Mouse (Mus musculus) hindbrain, embryonic 10.5 days (tissue): Measurements from ENCODE around the gene Hoxd4. TPM values are rescaled to one million over a fixed set of nuclear protein-coding genes. Genes with fewer than 3 reads are reported as not detected.

Experiments used
- DNase-seq: peaks from one replicate; pipeline ENCODE4 v3.0.0-alpha.2; 2017; ENCODE audit warnings: low spot score
- H3K27ac ChIP-seq: fragments of 300-500 bp; sonication (generic); 2 replicates; pipeline ENCODE4 v1.5.1; 2016; ENCODE audit warnings: mild to moderate bottlenecking, moderate library complexity
- H3K27me3 ChIP-seq: fragments of 300-500 bp; sonication (generic); 2 replicates; pipeline ENCODE4 v1.6.1; 2016; ENCODE audit warnings: mild to moderate bottlenecking; ENCODE audit not compliant: poor library complexity, insufficient read depth, severe bottlenecking
- H3K36me3 ChIP-seq: fragments of 300-500 bp; sonication (generic); 2 replicates; pipeline ENCODE4 v1.6.1; 2016; ENCODE audit warnings: mild to moderate bottlenecking, moderate library complexity
- H3K4me1 ChIP-seq: fragments of 300-500 bp; sonication (generic); replicated peaks from 2 replicates; pipeline ENCODE4 v1.6.1; 2016; ENCODE audit warnings: mild to moderate bottlenecking
- H3K4me3 ChIP-seq: fragments of 300-500 bp; sonication (generic); 2 replicates; pipeline ENCODE4 v1.5.1; 2016; ENCODE audit warnings: mild to moderate bottlenecking, moderate library complexity
- H3K9me3 ChIP-seq: fragments of 300-500 bp; sonication (generic); 2 replicates; pipeline ENCODE4 v1.6.1; 2016; ENCODE audit warnings: mild to moderate bottlenecking, moderate library complexity
- WGBS: fragments of 180-500 bp; shearing (Covaris S2); methylation state at CpG from one replicate; pipeline ENCODE4 v1.1.7; 2016; 5-methylcytosine and 5-hydroxymethylcytosine counted together
- polyA plus RNA-seq: library from polyadenylated mRNA; unstranded; fragments of >200 nt; fragmentation: Nextera tagmentation; extraction: Ambion mirVana; gene quantifications from 2 replicates; pipeline ENCODE4 v1.2.1, GENCODE M21; 2016

The Hoxd4 gene
- polyA plus RNA-seq, 1 experiment from 2014 or later = 2.6 TPM

DNA sequence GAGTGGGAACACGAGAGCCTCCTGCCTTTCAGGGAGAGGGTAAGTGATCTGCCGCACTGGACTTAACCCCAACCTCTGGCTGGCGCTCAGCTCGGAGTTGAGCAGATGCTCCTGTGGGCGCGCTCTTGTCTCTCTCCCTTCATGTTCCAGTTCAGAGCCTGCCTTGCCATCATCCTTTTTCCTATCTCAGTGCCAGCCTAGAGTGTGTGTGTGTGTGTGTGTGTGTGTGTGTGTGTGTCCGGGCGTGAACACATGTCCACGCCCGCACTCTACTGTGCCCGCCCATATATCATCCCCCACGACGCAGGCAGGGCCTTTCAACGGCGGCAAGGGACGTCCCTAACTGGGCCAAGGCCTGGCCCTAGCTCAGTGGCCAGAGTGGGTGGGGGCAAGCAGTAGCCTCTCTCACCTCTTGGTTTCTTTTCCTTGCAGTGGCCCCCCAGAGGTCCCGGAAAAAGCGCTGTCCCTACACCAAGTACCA lies 28.2 kb upstream of the Hoxd4 start:
- DNase-seq = peak; percentile 48
- H3K4me1 ChIP-seq = peaks cover 17% of the 10 kb centered on the region
- H3K4me3 ChIP-seq = no peak overlapping the region
- under 1% methylated on average over 18 of the region's 18 CpGs for WGBS
- H3K36me3 ChIP-seq = no peaks in the 10 kb centered on the region
- H3K27ac ChIP-seq = no peak overlapping the region
- peaks cover 100% of the 10 kb centered on the region for H3K27me3 ChIP-seq
- no peaks in the 10 kb centered on the region for H3K9me3 ChIP-seq

DNA sequence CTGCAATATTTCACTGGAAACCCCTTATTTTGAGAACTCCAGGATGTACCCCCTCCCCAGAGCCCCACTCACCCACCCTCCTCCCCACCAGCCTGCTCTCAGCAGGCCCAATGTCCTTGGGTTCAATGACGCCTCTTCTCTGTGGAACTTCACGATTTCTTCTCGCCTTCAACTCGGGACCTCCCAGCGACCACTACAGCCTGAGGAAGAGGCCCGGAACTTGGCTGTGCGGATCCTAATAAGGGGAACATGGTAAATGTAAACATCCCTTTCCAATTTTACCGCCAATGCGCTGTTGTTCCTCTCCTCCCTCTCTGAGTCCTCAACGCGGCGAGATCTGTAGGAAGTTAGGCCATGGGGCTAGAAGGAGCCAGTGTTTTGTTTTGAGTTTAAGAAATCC lies 27.6 kb upstream of the Hoxd4 start:
- H3K4me3 ChIP-seq = no peak overlapping the region
- H3K27me3 ChIP-seq = peaks cover 100% of the 10 kb centered on the region
- DNase-seq = peak; percentile 44
- no peaks in the 10 kb centered on the region for H3K36me3 ChIP-seq
- H3K27ac ChIP-seq = no peak overlapping the region
- peaks cover 17% of the 10 kb centered on the region for H3K4me1 ChIP-seq
- no peaks in the 10 kb centered on the region for H3K9me3 ChIP-seq
- under 1% methylated on average over 12 of the region's 12 CpGs for WGBS

GRCm38 (mm10) chr2:74685059-74685603 lies 26.6 kb upstream of the Hoxd4 start:
- peak; percentile 15 for DNase-seq
- H3K27ac ChIP-seq = no peak overlapping the region
- peaks cover 100% of the 10 kb centered on the region for H3K27me3 ChIP-seq
- H3K36me3 ChIP-seq = no peaks in the 10 kb centered on the region
- no peaks in the 10 kb centered on the region for H3K9me3 ChIP-seq
- WGBS = 11% methylated on average over 4 of the region's 4 CpGs
- no peak overlapping the region for H3K4me3 ChIP-seq
- peaks cover 17% of the 10 kb centered on the region for H3K4me1 ChIP-seq

DNA sequence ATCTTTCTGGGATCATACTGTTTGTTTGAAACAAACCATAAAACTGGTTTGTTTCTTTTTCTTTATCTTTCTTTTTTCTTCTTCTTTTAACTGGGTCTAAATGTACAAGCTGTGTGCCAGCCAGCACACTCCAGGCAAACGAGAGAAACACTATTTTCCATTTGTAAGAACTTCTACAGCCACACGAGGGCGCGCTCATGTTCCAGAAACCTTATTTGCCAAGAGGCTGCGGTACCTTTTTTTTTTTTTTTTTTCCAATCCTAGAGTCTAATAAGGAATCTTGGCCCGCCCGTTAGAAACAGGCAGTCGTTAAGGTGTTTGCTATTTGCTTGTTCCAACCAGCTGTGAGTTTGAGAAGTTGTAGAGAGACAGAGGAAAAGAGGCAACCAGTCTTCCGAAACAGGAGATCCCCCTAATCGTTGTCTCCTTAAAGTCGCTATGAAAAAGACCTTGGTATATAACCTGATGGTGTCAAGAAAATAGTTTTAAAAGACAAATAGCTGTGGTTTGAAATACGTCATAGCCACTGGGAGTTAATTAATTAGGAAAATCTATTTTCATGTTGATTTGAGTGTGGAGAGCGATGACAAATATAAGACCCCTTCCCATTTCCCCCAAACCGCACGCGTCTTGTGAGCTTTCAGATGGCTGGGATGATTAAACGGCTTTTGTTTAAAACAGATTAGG lies 25.3 kb upstream of the Hoxd4 start:
- H3K4me3 ChIP-seq = no peak overlapping the region
- peaks cover 100% of the 10 kb centered on the region for H3K27me3 ChIP-seq
- DNase-seq = peak; percentile 75
- WGBS = 5% methylated on average over 17 of the region's 17 CpGs
- H3K4me1 ChIP-seq = peaks cover 23% of the 10 kb centered on the region
- no peaks in the 10 kb centered on the region for H3K9me3 ChIP-seq
- no peaks in the 10 kb centered on the region for H3K36me3 ChIP-seq
- no peak overlapping the region for H3K27ac ChIP-seq

GRCm38 (mm10) chr2:74686988-74687697 lies 24.6 kb upstream of the Hoxd4 start:
- Histone ChIP-seq H3K4me3 (no peak overlapping the region), H3K27ac (no peak overlapping the region), H3K27me3 (peaks cover 100% of the 10 kb centered on the region), H3K36me3 (no peaks in the 10 kb centered on the region), H3K9me3 (no peaks in the 10 kb centered on the region), H3K4me1 (peaks cover 19% of the 10 kb centered on the region)
- under 1% methylated on average over 27 of the region's 27 CpGs for WGBS
- DNase-seq = peak; percentile 51

GRCm38 (mm10) chr2:74687698-74688555 lies 23.8 kb upstream of the Hoxd4 start:
- WGBS = under 1% methylated on average over 31 of the region's 31 CpGs

GRCm38 (mm10) chr2:74688795-74689573 lies 22.7 kb upstream of the Hoxd4 start:
- H3K4me3 ChIP-seq = no peak overlapping the region
- peak; percentile 52 for DNase-seq
- 4% methylated on average over 12 of the region's 12 CpGs for WGBS
- H3K36me3 ChIP-seq = no peaks in the 10 kb centered on the region
- H3K27me3 ChIP-seq = peaks cover 100% of the 10 kb centered on the region
- no peaks in the 10 kb centered on the region for H3K9me3 ChIP-seq
- H3K27ac ChIP-seq = no peak overlapping the region
- peaks cover 17% of the 10 kb centered on the region for H3K4me1 ChIP-seq

More at GRCm38 (mm10) chr2:74687698-74688555, 23.8 kb upstream of the Hoxd4 start:
- Histone ChIP-seq H3K4me3 (no peak overlapping the region), H3K4me1 (peaks cover 19% of the 10 kb centered on the region), H3K9me3 (no peaks in the 10 kb centered on the region), H3K27me3 (peaks cover 100% of the 10 kb centered on the region), H3K36me3 (no peaks in the 10 kb centered on the region), H3K27ac (no peak overlapping the region)
- peak; percentile 54 for DNase-seq

GRCm38 (mm10) chr2:74689574-74690337 lies 22.0 kb upstream of the Hoxd4 start:
- Histone ChIP-seq H3K27ac (no peak overlapping the region), H3K27me3 (peaks cover 100% of the 10 kb centered on the region), H3K4me1 (peaks cover 17% of the 10 kb centered on the region), H3K36me3 (no peaks in the 10 kb centered on the region), H3K4me3 (no peak overlapping the region), H3K9me3 (no peaks in the 10 kb centered on the region)
- 1% methylated on average over 24 of the region's 24 CpGs for WGBS
- DNase-seq = peak; percentile 65

- 9% methylated on average over 8 of the region's 8 CpGs for WGBS
- Histone ChIP-seq H3K4me1 (peaks cover 17% of the 10 kb centered on the region), H3K9me3 (no peaks in the 10 kb centered on the region), H3K27ac (no peak overlapping the region), H3K27me3 (peaks cover 100% of the 10 kb centered on the region), H3K36me3 (no peaks in the 10 kb centered on the region), H3K4me3 (no peak overlapping the region)
- no peak for DNase-seq
Measured at GRCm38 (mm10) chr2:74690338-74690716, 21.4 kb upstream of the Hoxd4 start.

DNA sequence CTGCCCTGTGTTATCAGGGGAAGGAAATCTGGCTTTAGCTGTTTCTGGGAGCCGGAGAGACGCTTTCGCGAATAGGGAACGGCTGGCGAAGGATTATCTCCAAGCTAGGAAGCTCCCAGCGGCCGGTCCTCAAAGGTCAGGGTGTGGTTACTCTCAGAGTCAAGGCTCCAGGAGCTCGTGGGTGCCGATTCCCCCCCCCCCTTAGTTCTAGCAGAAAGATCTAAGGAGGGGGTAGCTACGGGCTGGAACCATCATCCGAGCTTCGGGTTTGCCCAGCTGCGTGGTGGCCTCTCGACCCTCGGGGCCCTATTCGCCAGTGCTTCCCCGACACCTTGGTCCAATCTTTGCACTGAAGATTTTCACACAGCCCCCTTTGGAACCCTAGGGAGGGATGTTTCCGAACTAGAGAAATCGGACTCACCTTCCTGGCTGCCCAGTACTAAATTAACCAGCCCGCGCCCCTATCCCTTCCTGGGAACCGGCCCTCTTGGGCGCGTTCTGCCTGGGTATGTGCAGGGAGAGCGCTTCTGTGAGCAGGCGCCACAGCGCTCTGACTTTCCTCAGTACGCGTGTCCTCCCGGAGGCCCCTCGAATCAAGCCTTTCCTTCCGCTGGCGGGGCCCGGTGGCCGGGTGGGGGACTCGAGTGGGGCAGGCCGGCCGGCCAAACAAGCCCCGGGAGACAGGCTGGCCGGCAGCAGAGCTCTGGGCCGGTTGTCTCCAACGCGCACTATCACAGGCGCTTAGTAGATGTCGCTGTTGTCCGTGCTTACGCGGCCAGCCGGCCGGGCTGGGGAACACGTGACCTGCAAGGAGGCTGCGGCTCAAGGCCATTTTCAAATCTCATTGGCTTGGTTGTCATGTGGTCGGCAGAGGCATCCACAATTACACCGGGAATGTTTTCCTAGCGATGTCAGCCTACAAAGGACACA lies 20.4 kb upstream of the Hoxd4 start, which contains the start of gene Hoxd10:
TSS of gene Hoxd10 (plus strand) at position 903 of the 930 bp plus-strand sequence.
- under 1% methylated on average over 56 of the region's 56 CpGs for WGBS
- peaks cover 17% of the 10 kb centered on the region for H3K4me1 ChIP-seq
- no peak within 1 kb of the TSS for H3K27ac ChIP-seq
- peak within 1 kb of the TSS; percentile 29 for H3K4me3 ChIP-seq
- peak; percentile 89 for DNase-seq
- no peaks in the 10 kb centered on the region for H3K9me3 ChIP-seq
- peaks cover 100% of the 10 kb centered on the region for H3K27me3 ChIP-seq
- no peaks in the 10 kb centered on the region for H3K36me3 ChIP-seq
